Mouse (Mus musculus): ENCODE measurements around the gene Cd300a. TPM values are rescaled to one million over a fixed set of nuclear protein-coding genes. Genes with fewer than 3 reads are reported as not detected.

Cd300a gene
- total RNA-seq, 2 experiments from 2014 or later: 0.36 to 0.42 TPM

- Histone ChIP-seq H3K4me3 (no peak within 1 kb of the TSS), H3K27ac (no peak within 1 kb of the TSS)
- no peak for TF ChIP-seq CTCF (conservative IDR thresholded peaks at IDR 0.05)
- DNase-seq (ENCODE audit: low spot score in 2 of 2): no peak
Observed at GRCm38 (mm10) chr11:114934144-114934543, 44.3 kb downstream of the Cd300a start, which contains the start of gene Cd300lb. Gene Cd300lb (minus strand): TSS chr11:114934386.

Other genes starting within 250 kb of the Cd300a start
- gene Rpl38, start 221.5 kb upstream of the Cd300a start, total RNA-seq (2021): 100 to 1,000 TPM; 905 to 943 TPM
- 10 to 100 TPM; 24.4 to 27.8 TPM for gene Ttyh2, start 214.6 kb upstream of the Cd300a start, total RNA-seq (2021)
- 1 to 10 TPM; 1.4 to 1.5 TPM for gene Dnaic2, start 162.6 kb upstream of the Cd300a start, total RNA-seq (2021)
- gene Kif19a, start 124.7 kb upstream of the Cd300a start, total RNA-seq (2021): 1 to 10 TPM; 2.9 to 5.4 TPM
- gene Btbd17, start 94.1 kb upstream of the Cd300a start, total RNA-seq (2021): 10 to 100 TPM; 21.7 to 22.9 TPM
- not detected for gene Gpr142, start 91.1 kb upstream of the Cd300a start, total RNA-seq (2021)
- gene Gprc5c, start 38.9 kb upstream of the Cd300a start, total RNA-seq (2021): 1 to 10 TPM; 4.7 to 5.4 TPM
- under 1 TPM in 1 of 2 experiments, not detected in 1; 0.12 TPM for gene Cd300lb, start 44.3 kb downstream of the Cd300a start, total RNA-seq (2021)
- gene Cd300c, start 79.1 kb downstream of the Cd300a start, total RNA-seq (2021): not detected
- not detected for gene Cd300ld, start 99.9 kb downstream of the Cd300a start, total RNA-seq (2021)
- 1 to 10 TPM; 4.1 to 4.5 TPM for gene Cd300c2, start 111.8 kb downstream of the Cd300a start, total RNA-seq (2021)
- gene Cd300ld2, start 126.2 kb downstream of the Cd300a start, total RNA-seq (2021): not detected
- gene Cd300ld4, start 137.0 kb downstream of the Cd300a start, total RNA-seq (2021): 1 to 10 TPM; 1.0 to 1.7 TPM
- 1 to 10 TPM in 1 of 2 experiments, under 1 TPM in 1; 0.87 to 1.0 TPM for gene Cd300ld5, start 147.7 kb downstream of the Cd300a start, total RNA-seq (2021)
- gene Cd300ld3, start 158.4 kb downstream of the Cd300a start, total RNA-seq (2021): under 1 TPM in 1 of 2 experiments, not detected in 1; 0.87 TPM
- under 1 TPM in 1 of 2 experiments, not detected in 1; 0.18 TPM for gene Cd300e, start 172.1 kb downstream of the Cd300a start, total RNA-seq (2021)
- gene Rab37, start 201.4 kb downstream of the Cd300a start, total RNA-seq (2021): 1 to 10 TPM; 3.3 to 3.4 TPM
- under 1 TPM; 0.38 to 0.49 TPM for gene Cd300lf, start 244.0 kb downstream of the Cd300a start, total RNA-seq (2021)